Mouse (Mus musculus): ENCODE data around the gene Tmem253. TPM values are rescaled to one million over a fixed set of nuclear protein-coding genes. Genes with fewer than 3 reads are reported as not detected.
A peak's percentile ranks its signal among the peaks of the same experiment; 100 is the strongest.

Tmem253 gene
- polyA plus RNA-seq (2015; fragmentation: Nextera tagmentation; extraction: Ambion mirVana): 0.14 and 0.23 TPM in 2 replicates

GRCm38 (mm10) chr14:52015445-52016100 is at the start of gene Tmem253:
TSS of gene Tmem253 (plus strand) at chr14:52015658.
- ATAC-seq (ENCODE audit: insufficient read depth): no peak
- H3K27ac ChIP-seq (replicated peaks): peak within 1 kb of the TSS; percentile 71

DNA sequence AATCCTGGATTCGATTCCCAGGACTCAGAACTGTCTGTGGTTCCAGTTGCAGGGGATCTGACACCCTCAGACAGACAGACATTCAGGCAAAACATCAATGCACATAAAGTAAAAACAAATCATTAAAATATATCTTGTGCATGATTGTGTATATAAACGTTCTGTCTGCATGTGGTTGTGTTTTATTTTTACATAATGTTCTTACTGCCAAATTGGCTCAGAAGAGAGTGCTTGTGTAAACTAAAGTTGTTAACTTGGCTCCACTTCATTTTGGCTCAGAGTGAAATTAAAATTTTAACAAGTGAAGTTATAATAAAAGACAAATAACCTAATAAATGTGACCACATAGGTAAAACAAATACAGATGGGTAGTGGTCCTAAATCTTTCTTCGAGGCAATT is 48.1 kb upstream of the Tmem253 start:
- no peaks in the 10 kb centered on the region for H3K9me3 ChIP-seq (replicated peaks)
- H3K9ac ChIP-seq: no peak overlapping the region
- no peaks in the 10 kb centered on the region for H3K36me3 ChIP-seq (replicated peaks)
- H3K27me3 ChIP-seq: no peaks in the 10 kb centered on the region
- no peak for ATAC-seq (ENCODE audit: insufficient read depth)
- WGBS (ENCODE audit: insufficient replicate concordance): 58% methylated on average over 3 of the region's 3 CpGs
- no peaks in the 10 kb centered on the region for H3K4me1 ChIP-seq (replicated peaks)
- no peak overlapping the region for H3K27ac ChIP-seq (replicated peaks)
- no peak overlapping the region for H3K4me2 ChIP-seq
- H3K4me3 ChIP-seq (replicated peaks): no peak overlapping the region

More at GRCm38 (mm10) chr14:52015445-52016100, at the start of gene Tmem253:
- WGBS (ENCODE audit: insufficient replicate concordance): 23% methylated on average over 6 of the region's 6 CpGs
- H3K36me3 ChIP-seq (replicated peaks): no peaks in the 10 kb centered on the region
- peak within 1 kb of the TSS; percentile 70 for H3K4me3 ChIP-seq (replicated peaks)
- peak within 1 kb of the TSS; percentile 96 for H3K4me2 ChIP-seq
- H3K4me1 ChIP-seq (replicated peaks): peaks cover 60% of the 10 kb centered on the region
- H3K27me3 ChIP-seq: no peaks in the 10 kb centered on the region; the same call in 1 of the 2 replicates
- H3K9ac ChIP-seq: peak within 1 kb of the TSS; percentile 69
- H3K9me3 ChIP-seq (replicated peaks): no peaks in the 10 kb centered on the region

GRCm38 (mm10) chr14:51979252-51979651 is 36.2 kb upstream of the Tmem253 start:
- Histone ChIP-seq H3K9ac (no peak overlapping the region), H3K9me3 (replicated peaks) (no peaks in the 10 kb centered on the region), H3K36me3 (replicated peaks) (no peaks in the 10 kb centered on the region), H3K27ac (replicated peaks) (no peak overlapping the region), H3K27me3 (peaks cover 17% of the 10 kb centered on the region; the same call in 1 of the 2 replicates), H3K4me2 (no peak overlapping the region), H3K4me3 (replicated peaks) (no peak overlapping the region), H3K4me1 (replicated peaks) (peaks cover 9% of the 10 kb centered on the region)
- no peak for ATAC-seq (ENCODE audit: insufficient read depth)
- WGBS (ENCODE audit: insufficient replicate concordance): 60% methylated on average over 3 of the region's 3 CpGs

- no peaks in the 10 kb centered on the region for H3K9me3 ChIP-seq (replicated peaks)
- H3K27me3 ChIP-seq: peaks cover 17% of the 10 kb centered on the region; the same call in 1 of the 2 replicates
- no peak overlapping the region for H3K4me3 ChIP-seq (replicated peaks)
- no peak for ATAC-seq (ENCODE audit: insufficient read depth)
- H3K36me3 ChIP-seq (replicated peaks): 0 out of 2 replicates have a peak, but pooled peaks cover 4% of the 10 kb centered on the region
- H3K27ac ChIP-seq (replicated peaks): no peak overlapping the region
- H3K4me1 ChIP-seq (replicated peaks): peaks cover 46% of the 10 kb centered on the region
- no peak overlapping the region for H3K9ac ChIP-seq
- H3K4me2 ChIP-seq: 0 out of 2 replicates have a peak overlapping the region, but pooled peaks have one; percentile 99
- WGBS (ENCODE audit: insufficient replicate concordance): 52% methylated on average over 4 of the region's 4 CpGs
These were observed 32.2 kb upstream of the Tmem253 start for GRCm38 (mm10) chr14:51983251-51983650.

DNA sequence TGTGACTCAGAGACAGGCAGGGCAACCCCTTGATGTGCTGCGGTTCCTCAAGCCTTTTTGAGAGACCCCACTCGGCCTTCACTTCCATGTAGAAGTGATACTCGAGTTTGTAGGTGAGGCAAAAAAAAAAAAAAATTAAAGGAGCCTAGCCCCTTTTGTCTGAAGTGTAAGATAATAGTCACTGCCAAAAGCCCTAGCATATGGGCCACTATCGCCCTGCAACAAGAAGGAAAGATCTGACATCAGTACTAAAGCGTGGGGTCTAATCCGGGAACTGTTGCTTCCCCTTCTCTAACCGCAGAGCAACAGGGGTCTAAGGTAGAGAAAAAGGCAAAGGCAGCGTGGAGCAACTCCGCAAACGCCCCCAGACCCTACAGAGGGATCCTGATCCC is 31.6 kb upstream of the Tmem253 start:
- peaks cover 47% of the 10 kb centered on the region for H3K4me1 ChIP-seq (replicated peaks)
- H3K9me3 ChIP-seq (replicated peaks): no peaks in the 10 kb centered on the region
- H3K4me3 ChIP-seq (replicated peaks): peak overlapping the region; percentile 70
- H3K27ac ChIP-seq (replicated peaks): no peak overlapping the region
- H3K36me3 ChIP-seq (replicated peaks): peaks cover 9% of the 10 kb centered on the region; the same call in 1 of the 2 replicates
- WGBS (ENCODE audit: insufficient replicate concordance): 7% methylated on average over 10 of the region's 10 CpGs
- peak overlapping the region; percentile 99 for H3K4me2 ChIP-seq
- H3K27me3 ChIP-seq: peaks cover 17% of the 10 kb centered on the region; the same call in 1 of the 2 replicates
- no peak for ATAC-seq (ENCODE audit: insufficient read depth)
- peak overlapping the region; percentile 70; the same call in 1 of the 2 replicates for H3K9ac ChIP-seq

GRCm38 (mm10) chr14:51984247-51985231 is 30.9 kb upstream of the Tmem253 start, which contains the start of gene Arhgef40:
TSS of gene Arhgef40 (plus strand) at chr14:51984719.
- no peaks in the 10 kb centered on the region for H3K9me3 ChIP-seq (replicated peaks)
- under 1% methylated on average over 63 of the region's 74 CpGs for WGBS (ENCODE audit: insufficient replicate concordance)
- peaks cover 17% of the 10 kb centered on the region; the same call in 1 of the 2 replicates for H3K27me3 ChIP-seq
- H3K4me2 ChIP-seq: peak within 1 kb of the TSS; percentile 99
- H3K4me3 ChIP-seq (replicated peaks): peak within 1 kb of the TSS; percentile 70
- H3K9ac ChIP-seq: peak within 1 kb of the TSS; percentile 70
- ATAC-seq (ENCODE audit: insufficient read depth): peak; percentile 61
- H3K27ac ChIP-seq (replicated peaks): peak within 1 kb of the TSS; percentile 81
- peaks cover 54% of the 10 kb centered on the region for H3K4me1 ChIP-seq (replicated peaks)
- H3K36me3 ChIP-seq (replicated peaks): peaks cover 15% of the 10 kb centered on the region

GRCm38 (mm10) chr14:51985301-51986152 is 29.9 kb upstream of the Tmem253 start:
- peak; percentile 45 for ATAC-seq (ENCODE audit: insufficient read depth)
- 2% methylated on average over 27 of the region's 27 CpGs for WGBS (ENCODE audit: insufficient replicate concordance)
- H3K4me1 ChIP-seq (replicated peaks): peaks cover 54% of the 10 kb centered on the region

GRCm38 (mm10) chr14:51986153-51986505 is 29.3 kb upstream of the Tmem253 start:
- Histone ChIP-seq H3K4me2 (peak overlapping the region; percentile 99), H3K36me3 (replicated peaks) (peaks cover 29% of the 10 kb centered on the region), H3K27me3 (peaks cover 13% of the 10 kb centered on the region; the same call in 1 of the 2 replicates), H3K27ac (replicated peaks) (peak overlapping the region; percentile 81), H3K4me1 (replicated peaks) (peaks cover 54% of the 10 kb centered on the region), H3K4me3 (replicated peaks) (peak overlapping the region; percentile 70), H3K9ac (peak overlapping the region; percentile 70), H3K9me3 (replicated peaks) (no peaks in the 10 kb centered on the region)
- peak; percentile 58 for ATAC-seq (ENCODE audit: insufficient read depth)
- WGBS (ENCODE audit: insufficient replicate concordance): 4% methylated on average over 7 of the region's 7 CpGs

More at GRCm38 (mm10) chr14:51985301-51986152, 29.9 kb upstream of the Tmem253 start:
- Histone ChIP-seq H3K9me3 (replicated peaks) (no peaks in the 10 kb centered on the region), H3K27me3 (peaks cover 17% of the 10 kb centered on the region; the same call in 1 of the 2 replicates), H3K27ac (replicated peaks) (peak overlapping the region; percentile 81), H3K4me3 (replicated peaks) (peak overlapping the region; percentile 70), H3K36me3 (replicated peaks) (peaks cover 24% of the 10 kb centered on the region), H3K9ac (peak overlapping the region; percentile 70), H3K4me2 (peak overlapping the region; percentile 99)

- Histone ChIP-seq H3K36me3 (replicated peaks) (peaks cover 40% of the 10 kb centered on the region), H3K4me1 (replicated peaks) (peaks cover 54% of the 10 kb centered on the region), H3K27ac (replicated peaks) (peak overlapping the region; percentile 81), H3K4me2 (peak overlapping the region; percentile 99), H3K9ac (no peak overlapping the region), H3K9me3 (replicated peaks) (no peaks in the 10 kb centered on the region), H3K27me3 (peaks cover 10% of the 10 kb centered on the region; the same call in 1 of the 2 replicates), H3K4me3 (replicated peaks) (no peak overlapping the region)
- WGBS (ENCODE audit: insufficient replicate concordance): 50% methylated on average over 6 of the region's 6 CpGs
- peak; percentile 61 for ATAC-seq (ENCODE audit: insufficient read depth)
These were observed 28.3 kb upstream of the Tmem253 start for GRCm38 (mm10) chr14:51987177-51987576.

- Histone ChIP-seq H3K36me3 (replicated peaks) (peaks cover 46% of the 10 kb centered on the region), H3K4me2 (no peak overlapping the region), H3K9ac (no peak overlapping the region), H3K4me1 (replicated peaks) (peaks cover 50% of the 10 kb centered on the region), H3K27ac (replicated peaks) (no peak overlapping the region), H3K4me3 (replicated peaks) (no peak overlapping the region), H3K27me3 (peaks cover under 1% of the 10 kb centered on the region; the same call in 1 of the 2 replicates), H3K9me3 (replicated peaks) (no peaks in the 10 kb centered on the region)
- no peak for ATAC-seq (ENCODE audit: insufficient read depth)
- 74% methylated on average over 12 of the region's 12 CpGs for WGBS (ENCODE audit: insufficient replicate concordance)
These were observed 26.7 kb upstream of the Tmem253 start for GRCm38 (mm10) chr14:51988731-51989130.

Measured in liver, embryonic 15.5 days (tissue).